In genomic region chr12:61523631-61524182, GRCm38 (mm10) we compare ENCODE assay signal across 8 mouse cellular contexts. TPM values are rescaled to one million over a fixed set of nuclear protein-coding genes. Genes with fewer than 3 reads are reported as not detected.
DNase-seq lines count a peak whose midpoint lies in the region; ATAC-seq lines count a peak whose summit lies in the region.

No protein-coding gene starts in this region.

- no peak overlapping the region for H3K9ac ChIP-seq in lung, embryonic 15.5 days
- H3K9ac ChIP-seq in neural tube, embryonic 11.5 days (ENCODE audit: low read length): no peak overlapping the region

- peak overlapping the region; percentile 91 for H3K4me2 ChIP-seq in lung, embryonic 15.5 days
- peak overlapping the region; percentile 65 for H3K4me2 ChIP-seq in neural tube, embryonic 11.5 days (ENCODE audit: low read depth)

- 2% methylated on average over 16 of the region's 16 CpGs for WGBS in lung, embryonic 15.5 days
- WGBS in forebrain, embryonic 10.5 days: 1% methylated on average over 16 of the region's 16 CpGs
- 1% methylated on average over 16 of the region's 16 CpGs for WGBS in neural tube, embryonic 11.5 days

- H3K9me3 ChIP-seq in lung, embryonic 15.5 days: no peaks in the 10 kb centered on the region
- H3K9me3 ChIP-seq in forebrain, embryonic 10.5 days: no peaks in the 10 kb centered on the region
- H3K9me3 ChIP-seq in neural tube, embryonic 11.5 days (ENCODE audit: control insufficient read depth, low read length): no peaks in the 10 kb centered on the region

- H3K27ac ChIP-seq in lung, embryonic 15.5 days: no peak overlapping the region
- H3K27ac ChIP-seq in forebrain, embryonic 10.5 days: no peak overlapping the region
- no peak overlapping the region for H3K27ac ChIP-seq in neural tube, embryonic 11.5 days (ENCODE audit: low read depth, low read length)

- H3K36me3 ChIP-seq in lung, embryonic 15.5 days: no peaks in the 10 kb centered on the region
- H3K36me3 ChIP-seq in forebrain, embryonic 10.5 days (replicated peaks): no peaks in the 10 kb centered on the region
- H3K36me3 ChIP-seq in neural tube, embryonic 11.5 days (ENCODE audit: control insufficient read depth, insufficient read depth, low read length): no peaks in the 10 kb centered on the region

- H3K4me3 ChIP-seq in lung, embryonic 15.5 days: peak overlapping the region; percentile 52
- peak overlapping the region; percentile 66 for H3K4me3 ChIP-seq in forebrain, embryonic 10.5 days
- peak overlapping the region; percentile 54 for H3K4me3 ChIP-seq in neural tube, embryonic 11.5 days (ENCODE audit: low read depth, low read length)

- no peak for DNase-seq in lung, postnatal 36 days
- peak; percentile 34 for DNase-seq in forebrain, embryonic 10.5 days (ENCODE audit: extremely low spot score, low spot score)
- DNase-seq in layer of hippocampus, postnatal 36 days: peak; percentile 27 to 53
- DNase-seq in neural tube, embryonic 11.5 days (ENCODE audit: low spot score): peak; percentile 46
- no peak for DNase-seq in natural killer cell, adult 2 months (ENCODE audit: low spot score in 2 of 2)
- DNase-seq in urinary bladder, postnatal 14 days (ENCODE audit: low spot score): no peak
- DNase-seq in adipocyte (ENCODE audit: low spot score): no peak

- H3K27me3 ChIP-seq in lung, embryonic 15.5 days: peaks cover 52% of the 10 kb centered on the region
- H3K27me3 ChIP-seq in forebrain, embryonic 10.5 days (ENCODE audit: poor library complexity, severe bottlenecking): peaks cover 78% of the 10 kb centered on the region
- peaks cover 27% of the 10 kb centered on the region for H3K27me3 ChIP-seq in neural tube, embryonic 11.5 days (ENCODE audit: control insufficient read depth, insufficient read depth, low read length)

- H3K4me1 ChIP-seq in lung, embryonic 15.5 days: peaks cover 17% of the 10 kb centered on the region; the same call in 1 of the 2 replicates
- peaks cover 36% of the 10 kb centered on the region for H3K4me1 ChIP-seq in forebrain, embryonic 10.5 days
- peaks cover 3% of the 10 kb centered on the region; the same call in 1 of the 2 replicates for H3K4me1 ChIP-seq in neural tube, embryonic 11.5 days (ENCODE audit: control insufficient read depth, insufficient read depth, low read length)

- no peak for ATAC-seq in lung, embryonic 15.5 days (ENCODE audit: borderline replicate concordance, extremely low read depth, low FRiP score, low TSS enrichment)
- no peak for ATAC-seq in neural tube, embryonic 11.5 days (ENCODE audit: insufficient read depth, low FRiP score, low TSS enrichment)

RNA-seq across cellular contexts. Expression of gene Lrfn5, which starts 0.8 kb away (rescaled TPM):
- polyA plus RNA-seq in lung, embryonic 15.5 days (2015; fragmentation: Nextera tagmentation; extraction: Ambion mirVana): 0.17 and 0.60 TPM in 2 replicates
- 0.37 and 0.79 TPM in 2 replicates for polyA plus RNA-seq in forebrain, embryonic 10.5 days (2016; fragmentation: Nextera tagmentation; extraction: Ambion mirVana)
- 100 to 1,000 TPM; 105 to 107 TPM for total RNA-seq in layer of hippocampus, postnatal 36 days (2021)
- polyA plus RNA-seq in neural tube, embryonic 11.5 days (2014; fragmentation: Nextera tagmentation; extraction: Ambion mirVana): 5.4 and 5.8 TPM in 2 replicates

Comparison
In these comparisons a context has a peak if more than half of its experiments do, and no peak if none do; other contexts are left out.
1. DNase-seq: peak in forebrain, embryonic 10.5 days (single experiment), layer of hippocampus, postnatal 36 days (2 of 2) and neural tube, embryonic 11.5 days (single experiment); none in lung, postnatal 36 days (single experiment), natural killer cell, adult 2 months (0 of 2), urinary bladder, postnatal 14 days (single experiment) and adipocyte (single experiment).
2. Peak in every context shown above with its lines, with median percentiles within 50 percentile points of each other: H3K4me3 ChIP-seq.